Mouse (Mus musculus) stomach, embryonic 16.5 days (tissue): ENCODE measurements around the gene Cul9. TPM values are rescaled to one million over a fixed set of nuclear protein-coding genes. Genes with fewer than 3 reads are reported as not detected.
A peak's percentile ranks its signal among the peaks of the same experiment; 100 is the strongest.
"Not testable (repeated sequence)": the region's sequence is repeated elsewhere in the genome, so short reads cannot be mapped to it uniquely, and the experiment has no call there.

Source experiments
- ATAC-seq: fragments of 200-750 bp; cut with Nextera tagmentation; 2 replicates; pipeline ENCODE4 v1.8.0; 2017; ENCODE audit warnings: moderate number of reproducible peaks, moderate TSS enrichment; ENCODE audit not compliant: insufficient read depth, low FRiP score
- H3K27ac ChIP-seq: fragments of 300-500 bp; sonication (generic); 2 replicates; pipeline ENCODE4 v1.5.1; 2014; ENCODE audit warnings: low read length
- H3K27me3 ChIP-seq: fragments of 300-500 bp; sonication (generic); 2 replicates; pipeline ENCODE4 v1.6.1; 2014; ENCODE audit warnings: low read length, control low read depth, mixed read lengths; ENCODE audit not compliant: control insufficient read depth, insufficient read depth
- H3K36me3 ChIP-seq: fragments of 300-500 bp; sonication (generic); 2 replicates; pipeline ENCODE4 v1.6.1; 2014; ENCODE audit warnings: low read length; ENCODE audit not compliant: control insufficient read depth, insufficient read depth
- H3K4me1 ChIP-seq: fragments of 300-500 bp; sonication (generic); 2 replicates; pipeline ENCODE4 v1.6.1; 2014; ENCODE audit warnings: low read length, control low read depth, mixed read lengths; ENCODE audit not compliant: control insufficient read depth, insufficient read depth
- H3K4me2 ChIP-seq: fragments of 300-500 bp; sonication (generic); 2 replicates; pipeline ENCODE4 v1.6.1; 2014; ENCODE audit warnings: low read depth, low read length, mixed read lengths
- H3K4me3 ChIP-seq: fragments of 300-500 bp; sonication (generic); replicated peaks from 2 replicates; pipeline ENCODE4 v1.5.1; 2014; ENCODE audit warnings: mild to moderate bottlenecking, low read length
- H3K9ac ChIP-seq: fragments of 300-500 bp; sonication (generic); 2 replicates; pipeline ENCODE4 v1.6.1; 2014; ENCODE audit warnings: low read length
- H3K9me3 ChIP-seq: fragments of 300-500 bp; sonication (generic); replicated peaks from 2 replicates; pipeline ENCODE4 v1.6.1; 2016; ENCODE audit warnings: low read length, control low read depth; ENCODE audit not compliant: control insufficient read depth
- WGBS: fragments of 180-500 bp; shearing (Covaris S2); extraction: QIAGEN DNeasy Blood & Tissue Kit; methylation state at CpG from one replicate; pipeline ENCODE4 v1.1.7; 2014; 5-methylcytosine and 5-hydroxymethylcytosine counted together
- polyA plus RNA-seq: library from polyadenylated mRNA; unstranded; fragments of >200 nt; fragmentation: Nextera tagmentation; extraction: Ambion mirVana; gene quantifications from 2 replicates; pipeline ENCODE4 v1.2.1, GENCODE M21; 2015

The Cul9 gene
- polyA plus RNA-seq, 1 experiment from 2014 or later = 4.0 TPM

- H3K4me3 ChIP-seq = no peak overlapping the region
- WGBS = 81% methylated on average over 8 of the region's 8 CpGs
- no peaks in the 10 kb centered on the region for H3K4me1 ChIP-seq
- H3K4me2 ChIP-seq = no peak overlapping the region
- H3K9ac ChIP-seq = no peak overlapping the region
- H3K27ac ChIP-seq = no peak overlapping the region
- no peaks in the 10 kb centered on the region for H3K27me3 ChIP-seq
- peaks cover 11% of the 10 kb centered on the region; the same call in 1 of the 2 replicates for H3K36me3 ChIP-seq
- no peak for ATAC-seq
- no peaks in the 10 kb centered on the region for H3K9me3 ChIP-seq
Observed at GRCm38 (mm10) chr17:46586327-46586726, 40.1 kb upstream of the Cul9 start.

GRCm38 (mm10) chr17:46578650-46579049 lies 32.5 kb upstream of the Cul9 start:
- no peak for ATAC-seq
- H3K9me3 ChIP-seq = 0 out of 2 replicates have a peak, but pooled peaks cover 4% of the 10 kb centered on the region
- no peaks in the 10 kb centered on the region for H3K4me1 ChIP-seq
- no peak overlapping the region for H3K4me3 ChIP-seq
- no peak overlapping the region for H3K9ac ChIP-seq
- no peak overlapping the region for H3K27ac ChIP-seq
- peaks cover 16% of the 10 kb centered on the region for H3K36me3 ChIP-seq
- no peaks in the 10 kb centered on the region for H3K27me3 ChIP-seq
- no peak overlapping the region for H3K4me2 ChIP-seq
- WGBS = 58% methylated on average over 5 of the region's 5 CpGs

GRCm38 (mm10) chr17:46576070-46576469 lies 29.9 kb upstream of the Cul9 start:
- H3K27ac ChIP-seq = no peak overlapping the region
- no peak overlapping the region for H3K4me2 ChIP-seq
- no peak for ATAC-seq
- no peaks in the 10 kb centered on the region for H3K27me3 ChIP-seq
- peaks cover 18% of the 10 kb centered on the region for H3K36me3 ChIP-seq
- H3K4me1 ChIP-seq = no peaks in the 10 kb centered on the region
- no peak overlapping the region for H3K9ac ChIP-seq
- 83% methylated on average over 13 of the region's 13 CpGs for WGBS
- 0 out of 2 replicates have a peak, but pooled peaks cover 4% of the 10 kb centered on the region for H3K9me3 ChIP-seq
- H3K4me3 ChIP-seq = no peak overlapping the region

- Histone ChIP-seq H3K36me3 (peaks cover 12% of the 10 kb centered on the region), H3K4me3 (no peak overlapping the region), H3K9ac (no peak overlapping the region), H3K4me2 (no peak overlapping the region), H3K4me1 (no peaks in the 10 kb centered on the region), H3K27me3 (no peaks in the 10 kb centered on the region), H3K27ac (no peak overlapping the region), H3K9me3 (no peaks in the 10 kb centered on the region)
- no peak for ATAC-seq
- 86% methylated on average over 7 of the region's 7 CpGs for WGBS
Observed at GRCm38 (mm10) chr17:46574535-46574934, 28.3 kb upstream of the Cul9 start.

- no peak for ATAC-seq
- H3K27me3 ChIP-seq = no peaks in the 10 kb centered on the region
- no peak overlapping the region for H3K9ac ChIP-seq
- peaks cover 23% of the 10 kb centered on the region; the same call in 1 of the 2 replicates for H3K36me3 ChIP-seq
- 83% methylated on average over 11 of the region's 11 CpGs for WGBS
- H3K27ac ChIP-seq = peak overlapping the region; percentile 68
- H3K4me3 ChIP-seq = no peak overlapping the region
- no peaks in the 10 kb centered on the region for H3K9me3 ChIP-seq
- no peak overlapping the region for H3K4me2 ChIP-seq
- no peaks in the 10 kb centered on the region for H3K4me1 ChIP-seq
Observed at GRCm38 (mm10) chr17:46571005-46571404, 24.8 kb upstream of the Cul9 start.

GRCm38 (mm10) chr17:46559146-46559545 lies 13.0 kb upstream of the Cul9 start:
- Histone ChIP-seq H3K9ac (no peak overlapping the region), H3K36me3 (no peaks in the 10 kb centered on the region), H3K27ac (no peak overlapping the region), H3K4me1 (peaks cover 8% of the 10 kb centered on the region), H3K4me3 (no peak overlapping the region), H3K4me2 (no peak overlapping the region), H3K27me3 (no peaks in the 10 kb centered on the region), H3K9me3 (no peaks in the 10 kb centered on the region)
- 90% methylated on average over 6 of the region's 6 CpGs for WGBS
- ATAC-seq = no peak

GRCm38 (mm10) chr17:46558151-46558550 lies 12.0 kb upstream of the Cul9 start:
- Histone ChIP-seq H3K4me3 (no peak overlapping the region), H3K27me3 (no peaks in the 10 kb centered on the region), H3K27ac (no peak overlapping the region), H3K36me3 (no peaks in the 10 kb centered on the region), H3K9me3 (no peaks in the 10 kb centered on the region), H3K9ac (no peak overlapping the region), H3K4me2 (no peak overlapping the region), H3K4me1 (peaks cover 17% of the 10 kb centered on the region)
- WGBS = 88% methylated on average over 5 of the region's 5 CpGs
- no peak for ATAC-seq

- not testable (repeated sequence) for H3K9me3 ChIP-seq, H3K27me3 ChIP-seq, ATAC-seq, H3K4me3 ChIP-seq, H3K4me2 ChIP-seq, H3K36me3 ChIP-seq
- H3K4me1 ChIP-seq = peaks cover 21% of the 10 kb centered on the region
- peak overlapping the region; percentile 94 for H3K27ac ChIP-seq
- H3K9ac ChIP-seq = 0 out of 2 replicates have a peak overlapping the region, but pooled peaks have one; percentile 70
Observed at GRCm38 (mm10) chr17:46557321-46557720, 11.1 kb upstream of the Cul9 start.

GRCm38 (mm10) chr17:46556584-46556945 lies 10.4 kb upstream of the Cul9 start:
- no peaks in the 10 kb centered on the region for H3K9me3 ChIP-seq
- H3K27me3 ChIP-seq = no peaks in the 10 kb centered on the region
- H3K9ac ChIP-seq = peak overlapping the region; percentile 70
- H3K36me3 ChIP-seq = peaks cover under 1% of the 10 kb centered on the region; the same call in 1 of the 2 replicates
- H3K4me3 ChIP-seq = peak overlapping the region; percentile 97
- peak overlapping the region; percentile 94 for H3K27ac ChIP-seq
- peaks cover 23% of the 10 kb centered on the region for H3K4me1 ChIP-seq
- ATAC-seq = peak; percentile 10
- under 1% methylated on average over 11 of the region's 11 CpGs for WGBS
- peak overlapping the region; percentile 53 for H3K4me2 ChIP-seq
